Mouse (Mus musculus): ENCODE measurements around the gene Gm38392. TPM values are rescaled to one million over a fixed set of nuclear protein-coding genes. Genes with fewer than 3 reads are reported as not detected.
"Not testable (repeated sequence)": the region's sequence is repeated elsewhere in the genome, so short reads cannot be mapped to it uniquely, and the experiment has no call there.

Gene Gm38392
- polyA plus RNA-seq, 1 experiment from 2014 or later, result 0.31 TPM

DNA sequence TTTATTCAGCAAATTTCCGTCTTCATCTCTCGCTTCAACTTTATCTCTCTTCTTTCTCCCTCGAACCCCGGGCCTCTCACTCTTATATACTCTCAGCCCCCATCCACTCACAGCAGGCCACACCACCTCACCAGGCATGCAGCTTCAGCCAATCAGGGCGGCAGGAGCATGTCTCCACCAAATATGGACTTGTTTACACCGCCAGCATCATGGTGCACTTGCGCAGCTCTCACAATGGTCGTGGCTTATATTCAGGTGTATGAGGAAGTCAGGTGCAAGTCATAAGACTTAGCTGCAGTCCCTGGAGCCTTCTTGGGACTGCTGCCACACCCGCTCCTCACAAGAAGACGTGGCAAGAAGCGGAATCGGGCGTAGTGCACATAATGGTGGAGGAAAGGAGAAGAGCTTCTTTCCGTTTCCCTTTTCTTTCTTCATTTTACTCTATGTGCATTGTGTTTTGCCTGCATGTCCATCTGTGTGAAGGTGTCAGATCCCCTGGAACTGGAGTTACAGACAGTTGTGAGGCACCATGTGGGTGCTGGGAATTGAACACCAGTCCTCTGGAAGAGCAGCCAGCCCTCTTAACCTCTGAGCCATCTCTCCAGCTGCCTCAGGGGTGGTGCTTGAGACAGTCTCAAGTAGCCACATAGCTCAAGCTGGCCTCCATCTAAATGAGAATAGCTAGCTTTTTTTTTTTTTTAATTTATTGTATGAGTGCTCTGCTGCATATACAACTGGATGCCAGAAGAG is 2.0 kb downstream of the Gm38392 start:
- H3K4me3 ChIP-seq (ENCODE audit: low read depth, low read length); H3K9ac ChIP-seq (ENCODE audit: low read depth, low read length); H3K36me3 ChIP-seq (ENCODE audit: control insufficient read depth, insufficient read depth, low read length); H3K4me1 ChIP-seq (ENCODE audit: control insufficient read depth, insufficient read depth, low read length); H3K9me3 ChIP-seq (replicated peaks; ENCODE audit: control insufficient read depth, low read length); H3K4me2 ChIP-seq; H3K27me3 ChIP-seq (ENCODE audit: control insufficient read depth, insufficient read depth, low read length); ATAC-seq (replicated peaks; ENCODE audit: insufficient number of reproducible peaks, low FRiP score, low TSS enrichment); H3K27ac ChIP-seq (ENCODE audit: low read depth, low read length): not testable (repeated sequence)
- 90% methylated on average over 14 of the region's 14 CpGs for WGBS (ENCODE audit: insufficient replicate concordance)

DNA sequence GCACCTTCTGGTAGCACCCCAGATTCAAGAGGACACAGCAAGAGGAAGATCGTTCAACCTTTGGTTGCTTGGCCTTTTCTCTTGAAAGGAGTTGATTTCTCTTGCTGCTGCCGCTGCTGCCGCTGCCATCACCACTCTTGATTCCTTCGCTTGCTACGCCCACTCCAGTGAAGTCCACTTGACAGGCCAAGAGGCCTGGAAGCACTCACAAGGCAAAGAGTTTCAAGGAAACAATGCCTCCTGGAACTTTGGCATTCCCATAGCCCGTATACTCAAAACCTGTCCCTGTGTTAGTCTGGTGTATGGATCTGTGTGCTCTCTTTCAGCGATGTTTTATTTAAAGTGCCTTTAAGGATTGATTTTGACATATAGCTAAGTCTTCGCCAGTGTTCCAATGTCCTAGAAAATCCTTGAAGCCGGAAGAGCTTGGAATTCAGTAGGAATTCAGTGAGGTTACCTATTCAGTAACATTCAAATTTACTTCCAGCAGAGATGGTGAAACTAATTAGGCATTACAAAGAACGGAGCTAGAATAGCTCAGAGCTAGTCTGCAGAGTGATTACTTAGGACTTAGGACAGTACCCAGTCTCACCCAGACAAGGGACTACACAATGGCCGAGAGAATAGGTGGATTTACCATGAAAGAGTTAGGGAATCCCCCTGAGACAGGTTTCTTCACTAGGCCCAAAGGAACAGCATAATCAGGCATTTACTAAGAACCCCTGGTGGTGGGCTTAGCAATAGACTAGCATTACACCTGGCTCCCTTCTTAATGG is 5.7 kb downstream of the Gm38392 start:
- H3K4me2 ChIP-seq; ATAC-seq (replicated peaks; ENCODE audit: insufficient number of reproducible peaks, low FRiP score, low TSS enrichment); H3K4me1 ChIP-seq (ENCODE audit: control insufficient read depth, insufficient read depth, low read length); H3K9me3 ChIP-seq (replicated peaks; ENCODE audit: control insufficient read depth, low read length); H3K4me3 ChIP-seq (ENCODE audit: low read depth, low read length); H3K27ac ChIP-seq (ENCODE audit: low read depth, low read length); H3K27me3 ChIP-seq (ENCODE audit: control insufficient read depth, insufficient read depth, low read length); H3K36me3 ChIP-seq (ENCODE audit: control insufficient read depth, insufficient read depth, low read length); H3K9ac ChIP-seq (ENCODE audit: low read depth, low read length): not testable (repeated sequence)
- WGBS (ENCODE audit: insufficient replicate concordance), result 63% methylated on average over 11 of the region's 11 CpGs

DNA sequence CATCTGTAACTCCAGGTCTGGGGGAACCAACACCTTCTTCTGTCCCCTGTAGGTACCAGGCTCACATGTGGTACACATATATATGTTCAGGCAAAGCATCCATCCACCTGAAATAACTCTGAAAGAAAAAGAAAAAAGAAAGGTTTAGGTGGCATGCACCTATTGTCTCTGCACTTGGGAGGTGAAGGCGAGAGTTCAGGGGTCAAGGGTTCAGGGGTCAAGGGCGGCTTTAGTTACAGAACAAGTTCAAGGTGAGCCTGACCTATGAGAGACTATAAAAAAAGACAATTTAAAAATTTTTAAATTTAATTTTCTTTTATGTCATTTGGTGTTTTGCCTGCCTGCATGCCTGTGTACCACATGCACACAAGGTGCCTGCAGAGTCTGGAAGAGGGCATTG is 7.0 kb downstream of the Gm38392 start:
- WGBS (ENCODE audit: insufficient replicate concordance), result 87% methylated on average over 2 of the region's 2 CpGs
- ATAC-seq (replicated peaks; ENCODE audit: insufficient number of reproducible peaks, low FRiP score, low TSS enrichment), result no peak
- H3K27ac ChIP-seq (ENCODE audit: low read depth, low read length), result no peak overlapping the region
- no peak overlapping the region for H3K4me2 ChIP-seq
- H3K36me3 ChIP-seq (ENCODE audit: control insufficient read depth, insufficient read depth, low read length), result no peaks in the 10 kb centered on the region
- H3K9ac ChIP-seq (ENCODE audit: low read depth, low read length), result no peak overlapping the region
- no peaks in the 10 kb centered on the region for H3K4me1 ChIP-seq (ENCODE audit: control insufficient read depth, insufficient read depth, low read length)
- no peak overlapping the region for H3K4me3 ChIP-seq (ENCODE audit: low read depth, low read length)
- H3K9me3 ChIP-seq (replicated peaks; ENCODE audit: control insufficient read depth, low read length), result no peaks in the 10 kb centered on the region
- H3K27me3 ChIP-seq (ENCODE audit: control insufficient read depth, insufficient read depth, low read length), result no peaks in the 10 kb centered on the region

DNA sequence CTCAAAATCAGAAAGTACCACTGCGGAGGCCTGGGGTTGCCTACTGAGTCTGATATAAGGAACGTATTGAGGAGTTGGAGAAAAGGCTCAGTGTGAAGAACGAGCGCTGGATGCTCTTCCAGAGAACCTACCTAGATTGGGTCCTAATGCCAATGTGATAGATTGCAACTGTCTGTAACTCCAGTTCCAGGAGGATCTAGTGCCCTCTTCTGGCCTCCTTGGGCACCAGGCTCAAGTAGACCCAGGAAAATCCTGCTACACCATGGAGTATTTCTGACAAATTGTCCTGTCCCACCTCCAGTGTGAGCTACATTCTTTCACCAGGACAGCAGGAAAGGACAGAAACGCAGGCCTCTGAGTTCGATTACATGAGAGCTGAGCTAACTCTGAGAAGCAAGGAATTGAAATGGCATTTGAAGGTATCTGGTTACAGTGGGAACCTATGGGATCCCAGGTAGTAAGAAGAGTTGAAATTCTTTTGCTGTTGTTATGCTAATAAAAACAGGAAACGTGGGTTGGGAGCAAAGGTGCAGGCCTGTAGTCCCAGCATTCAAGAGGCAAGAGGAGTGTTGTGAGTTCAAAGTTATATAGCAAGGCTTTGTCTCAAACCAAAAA is 10.4 kb downstream of the Gm38392 start:
- WGBS (ENCODE audit: insufficient replicate concordance), result 32% methylated on average over 7 of the region's 7 CpGs

DNA sequence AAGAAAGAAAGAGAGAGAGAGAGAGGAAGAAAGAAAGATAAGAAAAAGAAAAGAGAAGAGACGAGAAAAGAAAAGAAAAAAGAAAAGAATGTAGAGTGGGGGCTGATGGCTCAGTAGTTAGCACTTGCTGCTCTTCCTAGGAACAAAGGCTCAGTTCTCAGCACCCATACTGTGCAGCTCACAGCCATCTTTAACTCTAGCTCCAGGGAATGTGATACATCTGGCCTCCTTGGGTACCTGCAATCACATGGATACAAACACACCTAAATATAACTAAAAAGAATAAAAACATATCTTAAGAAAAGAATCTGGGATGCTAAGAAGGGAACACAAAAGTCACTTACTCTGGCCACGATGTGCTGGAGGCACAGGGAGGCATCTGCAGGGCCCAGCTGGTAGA is 10.9 kb downstream of the Gm38392 start:
- Histone ChIP-seq H3K9ac (ENCODE audit: low read depth, low read length) (no peak overlapping the region), H3K36me3 (ENCODE audit: control insufficient read depth, insufficient read depth, low read length) (no peaks in the 10 kb centered on the region), H3K27ac (ENCODE audit: low read depth, low read length) (no peak overlapping the region), H3K9me3 (replicated peaks; ENCODE audit: control insufficient read depth, low read length) (no peaks in the 10 kb centered on the region), H3K4me1 (ENCODE audit: control insufficient read depth, insufficient read depth, low read length) (no peaks in the 10 kb centered on the region), H3K4me3 (ENCODE audit: low read depth, low read length) (no peak overlapping the region), H3K4me2 (no peak overlapping the region), H3K27me3 (ENCODE audit: control insufficient read depth, insufficient read depth, low read length) (no peaks in the 10 kb centered on the region)
- WGBS (ENCODE audit: insufficient replicate concordance), result 78% methylated on average over 2 of the region's 2 CpGs
- no peak for ATAC-seq (replicated peaks; ENCODE audit: insufficient number of reproducible peaks, low FRiP score, low TSS enrichment)

More for the DNA sequence above, 10.4 kb downstream of the Gm38392 start:
- ATAC-seq (replicated peaks; ENCODE audit: insufficient number of reproducible peaks, low FRiP score, low TSS enrichment), result no peak
- Histone ChIP-seq H3K36me3 (ENCODE audit: control insufficient read depth, insufficient read depth, low read length) (no peaks in the 10 kb centered on the region), H3K4me3 (ENCODE audit: low read depth, low read length) (no peak overlapping the region), H3K27ac (ENCODE audit: low read depth, low read length) (no peak overlapping the region), H3K9me3 (replicated peaks; ENCODE audit: control insufficient read depth, low read length) (no peaks in the 10 kb centered on the region), H3K4me1 (ENCODE audit: control insufficient read depth, insufficient read depth, low read length) (no peaks in the 10 kb centered on the region), H3K4me2 (no peak overlapping the region), H3K9ac (ENCODE audit: low read depth, low read length) (no peak overlapping the region), H3K27me3 (ENCODE audit: control insufficient read depth, insufficient read depth, low read length) (no peaks in the 10 kb centered on the region)

DNA sequence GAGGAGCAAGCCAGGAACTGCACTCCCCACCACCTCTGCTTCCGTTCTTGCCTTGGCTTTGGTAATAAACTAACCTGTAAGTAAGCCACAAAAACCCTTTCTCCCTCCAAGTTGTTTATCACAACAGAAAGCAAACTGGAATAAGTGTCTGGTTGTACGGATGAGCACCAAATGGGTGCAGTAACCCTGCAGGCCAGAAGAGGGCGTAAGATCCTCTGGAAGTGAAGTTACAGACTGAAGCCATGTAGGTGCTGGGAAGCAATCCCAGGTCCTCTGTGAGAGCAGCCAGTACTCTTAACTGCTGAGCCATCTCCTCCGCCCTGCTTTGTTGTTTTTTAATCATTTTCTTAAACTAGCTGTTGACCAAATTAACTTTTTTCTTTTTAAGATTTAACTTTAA is 13.0 kb downstream of the Gm38392 start:
- H3K27me3 ChIP-seq (ENCODE audit: control insufficient read depth, insufficient read depth, low read length), result no peaks in the 10 kb centered on the region
- no peaks in the 10 kb centered on the region for H3K4me1 ChIP-seq (ENCODE audit: control insufficient read depth, insufficient read depth, low read length)
- H3K36me3 ChIP-seq (ENCODE audit: control insufficient read depth, insufficient read depth, low read length), result no peaks in the 10 kb centered on the region
- WGBS (ENCODE audit: insufficient replicate concordance), result 91% methylated on average over 4 of the region's 4 CpGs
- no peak for ATAC-seq (replicated peaks; ENCODE audit: insufficient number of reproducible peaks, low FRiP score, low TSS enrichment)
- H3K4me2 ChIP-seq, result no peak overlapping the region
- H3K4me3 ChIP-seq (ENCODE audit: low read depth, low read length), result no peak overlapping the region
- no peak overlapping the region for H3K9ac ChIP-seq (ENCODE audit: low read depth, low read length)
- H3K27ac ChIP-seq (ENCODE audit: low read depth, low read length), result no peak overlapping the region
- H3K9me3 ChIP-seq (replicated peaks; ENCODE audit: control insufficient read depth, low read length), result no peaks in the 10 kb centered on the region

DNA sequence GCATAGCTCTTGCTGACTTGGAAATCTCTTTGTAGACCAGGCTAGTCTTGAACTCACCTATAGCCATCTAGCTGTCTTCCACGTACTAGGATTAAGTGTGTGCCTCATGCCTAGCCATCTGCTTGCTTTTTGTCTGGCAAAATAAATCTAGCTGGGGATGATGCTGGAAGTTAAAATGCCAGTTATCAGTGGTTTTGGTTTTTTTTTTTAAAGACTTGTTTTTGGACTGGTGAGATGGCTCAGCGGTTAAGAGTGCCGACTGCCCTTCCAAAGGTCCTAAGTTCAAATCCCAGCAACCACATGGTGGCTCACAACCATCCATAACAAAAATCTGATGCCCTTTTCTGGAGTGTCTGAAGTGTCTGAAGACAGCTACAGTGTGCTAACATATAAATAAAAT is 15.2 kb downstream of the Gm38392 start:
- Histone ChIP-seq H3K9me3 (replicated peaks; ENCODE audit: control insufficient read depth, low read length) (no peaks in the 10 kb centered on the region), H3K27ac (ENCODE audit: low read depth, low read length) (no peak overlapping the region), H3K27me3 (ENCODE audit: control insufficient read depth, insufficient read depth, low read length) (no peaks in the 10 kb centered on the region), H3K4me3 (ENCODE audit: low read depth, low read length) (no peak overlapping the region), H3K36me3 (ENCODE audit: control insufficient read depth, insufficient read depth, low read length) (no peaks in the 10 kb centered on the region), H3K4me2 (no peak overlapping the region), H3K4me1 (ENCODE audit: control insufficient read depth, insufficient read depth, low read length) (no peaks in the 10 kb centered on the region), H3K9ac (ENCODE audit: low read depth, low read length) (no peak overlapping the region)
- ATAC-seq (replicated peaks; ENCODE audit: insufficient number of reproducible peaks, low FRiP score, low TSS enrichment), result no peak
- 80% methylated on average over 3 of the region's 3 CpGs for WGBS (ENCODE audit: insufficient replicate concordance)

DNA sequence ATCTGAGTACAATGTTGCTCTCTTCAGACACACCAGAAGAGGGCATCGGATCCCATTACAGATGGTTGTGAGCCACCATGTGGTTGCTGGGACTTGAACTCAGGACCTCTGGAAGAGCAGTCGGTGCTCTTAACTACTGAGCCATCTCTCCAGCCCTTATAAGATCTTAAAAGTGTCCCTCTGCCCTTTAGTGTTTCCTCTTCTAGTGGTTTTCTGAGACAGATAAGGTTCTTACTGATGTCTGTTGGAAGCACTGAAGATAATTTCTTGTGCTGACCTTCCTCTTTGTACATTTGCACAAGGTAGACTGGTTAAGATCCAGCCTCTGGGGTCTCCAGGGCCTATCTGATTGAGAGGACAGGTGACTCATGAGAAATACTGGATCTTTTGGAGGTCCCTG is 15.7 kb downstream of the Gm38392 start:
- H3K27me3 ChIP-seq (ENCODE audit: control insufficient read depth, insufficient read depth, low read length); H3K4me2 ChIP-seq; ATAC-seq (replicated peaks; ENCODE audit: insufficient number of reproducible peaks, low FRiP score, low TSS enrichment); H3K27ac ChIP-seq (ENCODE audit: low read depth, low read length); H3K4me1 ChIP-seq (ENCODE audit: control insufficient read depth, insufficient read depth, low read length); H3K4me3 ChIP-seq (ENCODE audit: low read depth, low read length); H3K36me3 ChIP-seq (ENCODE audit: control insufficient read depth, insufficient read depth, low read length); H3K9ac ChIP-seq (ENCODE audit: low read depth, low read length); H3K9me3 ChIP-seq (replicated peaks; ENCODE audit: control insufficient read depth, low read length): not testable (repeated sequence)
- WGBS (ENCODE audit: insufficient replicate concordance), result 80% methylated on average over 2 of the region's 2 CpGs

Measured in heart, embryonic 11.5 days (tissue).